Mouse (Mus musculus): ENCODE measurements around the gene Gas7. TPM values are rescaled to one million over a fixed set of nuclear protein-coding genes. Genes with fewer than 3 reads are reported as not detected.

The Gas7 gene
- polyA plus RNA-seq, 1 experiment from 2014 or later: 27.0 TPM

DNA sequence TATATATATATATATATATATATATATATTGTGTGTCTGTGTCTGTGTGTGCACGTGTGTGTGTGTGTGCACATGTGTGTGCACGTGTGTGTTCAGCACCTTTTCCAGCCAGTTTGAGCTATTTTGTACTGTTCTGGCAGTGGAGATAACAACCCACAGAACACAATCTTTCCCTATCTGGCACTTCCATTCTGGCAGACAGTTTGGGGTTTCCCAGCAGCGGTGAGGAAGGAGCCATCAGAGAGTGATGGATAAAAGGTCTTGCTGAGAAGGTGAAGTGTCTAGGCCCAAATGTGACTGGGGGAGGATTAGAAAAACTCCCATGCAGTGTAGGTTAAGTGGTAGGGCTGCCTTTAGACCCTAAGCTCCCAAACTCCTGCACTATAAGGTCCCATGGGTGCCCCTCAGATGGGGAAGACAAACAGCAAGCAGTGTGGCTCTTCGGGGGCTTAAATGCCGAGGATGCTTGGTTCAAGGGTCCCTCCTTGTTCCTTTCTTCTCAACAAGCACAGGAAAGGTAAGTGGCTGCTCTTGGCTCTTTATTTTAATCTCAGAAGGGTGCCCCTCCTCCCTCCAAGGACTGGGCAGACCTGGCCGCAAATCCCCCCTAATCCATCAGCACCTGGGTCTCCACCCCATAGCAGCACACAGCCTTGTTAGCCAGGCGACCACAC, 239.6 kb downstream of the Gas7 start, which contains the start of gene Rcvrn:
Gene Rcvrn, plus strand, starts transcription at position 624 of the 674 bp plus-strand sequence.
- no peak within 1 kb of the TSS for H3K27ac ChIP-seq
- H3K36me3 ChIP-seq: no peaks in the 10 kb centered on the region
- ATAC-seq (ENCODE audit: insufficient number of reproducible peaks, low FRiP score, low TSS enrichment, low read depth): no peak
- no peak within 1 kb of the TSS for H3K4me2 ChIP-seq
- no peaks in the 10 kb centered on the region for H3K4me1 ChIP-seq
- 67% methylated on average over 7 of the region's 7 CpGs for WGBS
- H3K9ac ChIP-seq: no peak within 1 kb of the TSS
- no peak within 1 kb of the TSS for H3K4me3 ChIP-seq
- H3K27me3 ChIP-seq: no peaks in the 10 kb centered on the region
- no peaks in the 10 kb centered on the region for H3K9me3 ChIP-seq

DNA sequence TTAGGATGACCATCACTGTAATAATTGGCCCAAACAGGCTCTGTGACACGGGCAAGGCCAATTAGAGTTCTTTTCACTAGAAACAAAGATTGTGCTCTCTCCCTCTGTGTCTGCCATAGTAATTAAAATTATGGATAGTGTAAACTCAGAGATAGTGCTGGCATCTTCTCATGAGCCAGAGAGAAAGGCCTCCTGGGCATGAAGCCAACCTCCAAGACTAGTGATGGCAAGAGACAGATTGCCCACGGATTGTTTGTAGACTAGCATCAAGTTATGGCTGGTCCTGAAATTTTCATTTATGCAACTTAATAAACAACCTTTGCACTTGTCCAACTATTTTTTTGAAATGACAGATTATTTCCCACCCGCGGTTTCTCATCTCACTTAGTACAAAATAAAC, 257.7 kb downstream of the Gas7 start:
- no peaks in the 10 kb centered on the region for H3K36me3 ChIP-seq
- no peak overlapping the region for H3K4me2 ChIP-seq
- H3K4me3 ChIP-seq: no peak overlapping the region
- H3K9me3 ChIP-seq: no peaks in the 10 kb centered on the region
- 91% methylated on average over 4 of the region's 4 CpGs for WGBS
- no peaks in the 10 kb centered on the region for H3K27me3 ChIP-seq
- H3K27ac ChIP-seq: no peak overlapping the region
- ATAC-seq (ENCODE audit: insufficient number of reproducible peaks, low FRiP score, low TSS enrichment, low read depth): no peak
- no peak overlapping the region for H3K9ac ChIP-seq
- no peaks in the 10 kb centered on the region for H3K4me1 ChIP-seq

DNA sequence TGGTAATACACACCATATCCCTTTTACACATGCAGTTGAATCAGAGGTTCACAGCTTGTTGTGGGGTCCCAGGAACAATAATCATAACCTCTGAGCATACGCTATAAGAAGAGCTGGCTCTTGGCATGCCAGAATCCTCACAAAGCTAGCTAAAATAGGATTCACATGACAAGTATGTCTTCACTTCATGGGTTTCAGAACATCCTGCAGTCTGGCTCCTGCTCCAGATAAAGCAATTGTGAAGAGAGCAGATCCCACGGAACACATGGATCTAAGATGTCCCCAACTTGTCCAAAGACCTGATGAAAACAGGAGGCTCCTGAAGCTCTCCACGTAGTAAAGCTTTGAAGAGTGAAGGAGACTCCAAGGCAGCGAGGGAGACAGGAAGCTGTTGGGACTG, 260.1 kb downstream of the Gas7 start:
- Histone ChIP-seq H3K27ac (no peak overlapping the region), H3K36me3 (no peaks in the 10 kb centered on the region), H3K27me3 (no peaks in the 10 kb centered on the region), H3K4me1 (no peaks in the 10 kb centered on the region), H3K4me2 (no peak overlapping the region), H3K4me3 (no peak overlapping the region), H3K9ac (no peak overlapping the region), H3K9me3 (no peaks in the 10 kb centered on the region)
- WGBS: 76% methylated on average over 4 of the region's 4 CpGs
- ATAC-seq (ENCODE audit: insufficient number of reproducible peaks, low FRiP score, low TSS enrichment, low read depth): no peak

- no peak overlapping the region for H3K4me2 ChIP-seq
- no peak overlapping the region for H3K9ac ChIP-seq
- ATAC-seq (ENCODE audit: insufficient number of reproducible peaks, low FRiP score, low TSS enrichment, low read depth): no peak
- H3K9me3 ChIP-seq: no peaks in the 10 kb centered on the region
- H3K27ac ChIP-seq: no peak overlapping the region
- H3K4me1 ChIP-seq: no peaks in the 10 kb centered on the region
- no peak overlapping the region for H3K4me3 ChIP-seq
- WGBS: 88% methylated on average over 5 of the region's 5 CpGs
- H3K36me3 ChIP-seq: no peaks in the 10 kb centered on the region
- H3K27me3 ChIP-seq: no peaks in the 10 kb centered on the region
Observed at GRCm38 (mm10) chr11:67721485-67721884, 266.2 kb downstream of the Gas7 start.

- Histone ChIP-seq H3K27me3 (no peaks in the 10 kb centered on the region), H3K4me3 (no peak overlapping the region), H3K4me1 (no peaks in the 10 kb centered on the region), H3K9ac (no peak overlapping the region), H3K9me3 (no peaks in the 10 kb centered on the region), H3K4me2 (no peak overlapping the region), H3K27ac (no peak overlapping the region), H3K36me3 (no peaks in the 10 kb centered on the region)
- no peak for ATAC-seq (ENCODE audit: insufficient number of reproducible peaks, low FRiP score, low TSS enrichment, low read depth)
- WGBS: 66% methylated on average over 7 of the region's 7 CpGs
Observed at GRCm38 (mm10) chr11:67722399-67723156, 267.3 kb downstream of the Gas7 start.

DNA sequence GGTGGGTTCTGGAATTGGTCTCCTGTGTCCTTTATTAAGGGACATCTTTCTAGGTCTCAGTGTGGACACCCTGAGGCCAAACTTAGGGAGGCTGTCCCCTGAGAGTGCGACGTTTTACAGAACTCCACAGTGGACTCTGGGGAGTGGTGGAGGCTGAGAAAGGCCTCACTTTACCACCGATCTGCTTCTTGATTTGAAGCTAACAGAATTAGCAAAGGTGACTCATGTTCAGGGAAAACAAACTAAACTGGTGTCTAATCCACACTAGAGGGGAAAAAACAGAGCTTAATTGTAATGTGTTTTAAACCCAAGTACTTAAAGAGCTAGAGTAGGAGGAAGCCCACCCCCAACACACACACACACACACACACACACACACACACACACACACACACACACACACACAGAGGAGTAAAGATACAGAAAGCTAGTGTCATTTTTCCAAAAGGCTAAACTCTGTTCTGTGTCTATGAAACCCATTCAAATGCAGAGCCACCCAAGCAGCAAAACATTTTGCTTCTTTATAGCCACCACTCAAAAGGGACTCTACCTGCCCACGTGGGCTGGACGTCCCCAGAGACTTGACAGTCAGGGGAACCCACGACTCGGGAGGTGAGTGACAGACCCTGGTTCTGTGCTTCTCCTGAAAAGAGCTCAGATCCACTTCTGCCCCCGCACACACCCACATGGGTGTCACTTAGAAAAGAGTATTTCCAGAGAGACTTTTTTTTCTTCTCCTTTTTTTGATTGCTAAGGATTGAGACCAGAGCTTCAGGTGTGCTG, 268.2 kb downstream of the Gas7 start:
- Histone ChIP-seq H3K9me3 (no peaks in the 10 kb centered on the region), H3K9ac (no peak overlapping the region), H3K4me2 (no peak overlapping the region), H3K27ac (no peak overlapping the region), H3K4me1 (no peaks in the 10 kb centered on the region), H3K36me3 (no peaks in the 10 kb centered on the region), H3K27me3 (no peaks in the 10 kb centered on the region), H3K4me3 (no peak overlapping the region)
- no peak for ATAC-seq (ENCODE audit: insufficient number of reproducible peaks, low FRiP score, low TSS enrichment, low read depth)
- 65% methylated on average over 8 of the region's 8 CpGs for WGBS

DNA sequence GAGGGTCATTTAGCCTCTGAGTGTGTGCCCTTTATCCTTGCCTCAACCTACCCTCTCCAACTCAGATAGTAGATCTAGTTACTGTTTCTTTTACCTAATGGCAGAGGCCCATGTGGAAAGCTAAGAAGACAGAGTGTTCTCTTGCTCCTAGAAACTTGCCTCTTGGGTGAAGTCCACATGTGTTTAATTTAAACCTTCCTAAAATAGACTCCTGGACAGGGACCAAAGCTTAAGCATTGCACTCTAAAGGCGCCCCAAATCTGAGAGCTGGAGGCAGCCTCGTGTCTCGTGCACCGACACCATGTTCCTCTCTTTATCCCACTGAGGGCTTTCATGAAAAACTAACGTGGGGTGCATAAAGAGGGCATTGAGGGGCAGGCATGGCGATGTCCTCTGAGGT, 271.9 kb downstream of the Gas7 start:
- ATAC-seq (ENCODE audit: insufficient number of reproducible peaks, low FRiP score, low TSS enrichment, low read depth): no peak
- H3K9me3 ChIP-seq: no peaks in the 10 kb centered on the region
- no peak overlapping the region for H3K4me3 ChIP-seq
- H3K4me1 ChIP-seq: no peaks in the 10 kb centered on the region
- no peaks in the 10 kb centered on the region for H3K27me3 ChIP-seq
- WGBS: 62% methylated on average over 6 of the region's 6 CpGs
- H3K9ac ChIP-seq: no peak overlapping the region
- no peaks in the 10 kb centered on the region for H3K36me3 ChIP-seq
- no peak overlapping the region for H3K27ac ChIP-seq
- no peak overlapping the region for H3K4me2 ChIP-seq

GRCm38 (mm10) chr11:67728726-67729125, 273.5 kb downstream of the Gas7 start:
- no peak for ATAC-seq (ENCODE audit: insufficient number of reproducible peaks, low FRiP score, low TSS enrichment, low read depth)

GRCm38 (mm10) chr11:67731056-67731455, 275.8 kb downstream of the Gas7 start:
- WGBS: 83% methylated on average over 2 of the region's 2 CpGs
- Histone ChIP-seq H3K4me3 (no peak overlapping the region), H3K27me3 (no peaks in the 10 kb centered on the region), H3K27ac (no peak overlapping the region), H3K4me2 (no peak overlapping the region), H3K9me3 (no peaks in the 10 kb centered on the region), H3K9ac (no peak overlapping the region), H3K36me3 (no peaks in the 10 kb centered on the region), H3K4me1 (no peaks in the 10 kb centered on the region)
- ATAC-seq (ENCODE audit: insufficient number of reproducible peaks, low FRiP score, low TSS enrichment, low read depth): no peak

More at GRCm38 (mm10) chr11:67728726-67729125, 273.5 kb downstream of the Gas7 start:
- H3K9me3 ChIP-seq: no peaks in the 10 kb centered on the region
- no peak overlapping the region for H3K9ac ChIP-seq
- no peak overlapping the region for H3K27ac ChIP-seq
- H3K27me3 ChIP-seq: no peaks in the 10 kb centered on the region
- H3K4me3 ChIP-seq: no peak overlapping the region
- no peak overlapping the region for H3K4me2 ChIP-seq
- no peaks in the 10 kb centered on the region for H3K4me1 ChIP-seq
- no peaks in the 10 kb centered on the region for H3K36me3 ChIP-seq

DNA sequence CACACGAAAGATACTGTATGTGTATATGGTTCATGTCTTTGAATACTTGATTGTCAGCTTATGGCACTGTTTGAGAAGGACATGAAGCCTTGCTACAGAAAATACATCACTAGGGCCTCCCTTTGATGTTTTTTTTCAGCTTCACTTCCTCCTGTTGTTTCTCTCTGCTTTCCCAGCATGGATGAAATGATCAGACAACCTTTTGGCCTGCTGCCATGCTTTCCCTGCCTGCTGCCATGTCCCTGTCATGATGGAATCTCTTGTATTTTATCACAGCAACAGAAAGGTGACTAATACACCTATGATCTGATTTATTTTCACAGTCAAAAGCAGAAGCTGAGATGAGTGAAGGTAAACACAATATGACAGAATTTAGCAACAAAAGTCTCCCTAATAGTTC, 278.5 kb downstream of the Gas7 start:
- Histone ChIP-seq H3K4me2 (no peak overlapping the region), H3K9me3 (no peaks in the 10 kb centered on the region), H3K36me3 (no peaks in the 10 kb centered on the region), H3K27ac (no peak overlapping the region), H3K4me1 (no peaks in the 10 kb centered on the region), H3K4me3 (no peak overlapping the region), H3K9ac (no peak overlapping the region), H3K27me3 (no peaks in the 10 kb centered on the region)
- ATAC-seq (ENCODE audit: insufficient number of reproducible peaks, low FRiP score, low TSS enrichment, low read depth): no peak
- 59% methylated on average over 1 of the region's 1 CpGs for WGBS

DNA sequence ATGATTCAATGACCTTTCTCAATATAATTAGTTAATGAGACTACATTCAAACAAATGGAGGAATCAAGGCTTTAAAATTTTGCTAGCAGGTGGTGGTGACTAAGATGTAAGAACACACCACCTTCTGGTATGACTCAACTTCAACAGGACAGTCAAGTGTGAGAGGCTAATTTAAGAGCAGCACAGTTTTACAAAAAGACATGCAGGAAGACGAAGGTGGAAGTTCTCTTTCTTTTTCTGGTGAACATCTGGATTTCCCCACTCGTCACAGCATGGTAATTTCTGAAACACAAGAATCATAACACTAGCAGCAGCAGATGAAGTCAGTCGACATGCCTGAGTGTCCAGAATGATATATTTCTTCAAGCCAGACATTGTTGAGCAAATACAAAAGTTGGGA, 279.4 kb downstream of the Gas7 start:
- no peak for ATAC-seq (ENCODE audit: insufficient number of reproducible peaks, low FRiP score, low TSS enrichment, low read depth)
- Histone ChIP-seq H3K27ac (no peak overlapping the region), H3K27me3 (no peaks in the 10 kb centered on the region), H3K9ac (no peak overlapping the region), H3K9me3 (no peaks in the 10 kb centered on the region), H3K4me1 (no peaks in the 10 kb centered on the region), H3K36me3 (no peaks in the 10 kb centered on the region), H3K4me3 (no peak overlapping the region), H3K4me2 (no peak overlapping the region)
- WGBS: 57% methylated on average over 3 of the region's 3 CpGs

DNA sequence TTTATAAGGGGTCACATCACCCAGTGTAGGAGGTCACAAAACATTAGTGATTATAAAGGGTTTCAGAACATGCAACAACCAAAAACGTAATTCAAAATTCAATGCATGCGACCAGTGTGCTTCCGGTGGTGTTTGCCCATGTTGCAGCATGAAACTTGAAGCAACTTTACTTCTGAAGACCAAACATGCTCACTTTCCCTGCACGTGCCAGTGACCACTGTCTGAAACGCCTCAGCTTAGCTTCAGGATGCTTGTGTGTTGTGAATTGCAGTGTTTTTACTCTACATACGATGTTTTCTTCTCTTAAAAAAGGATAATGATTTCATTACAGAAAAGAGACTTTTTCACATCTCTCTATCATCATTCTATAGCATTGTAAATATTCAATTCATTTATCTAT, 283.1 kb downstream of the Gas7 start:
- H3K4me2 ChIP-seq: no peak overlapping the region
- no peak overlapping the region for H3K27ac ChIP-seq
- no peak overlapping the region for H3K4me3 ChIP-seq
- H3K9me3 ChIP-seq: no peaks in the 10 kb centered on the region
- no peaks in the 10 kb centered on the region for H3K27me3 ChIP-seq
- 80% methylated on average over 6 of the region's 6 CpGs for WGBS
- no peaks in the 10 kb centered on the region for H3K36me3 ChIP-seq
- no peak for ATAC-seq (ENCODE audit: insufficient number of reproducible peaks, low FRiP score, low TSS enrichment, low read depth)
- no peaks in the 10 kb centered on the region for H3K4me1 ChIP-seq
- no peak overlapping the region for H3K9ac ChIP-seq
